Mouse (Mus musculus): Measurements from ENCODE around the gene Hoxa4. TPM values are rescaled to one million over a fixed set of nuclear protein-coding genes. Genes with fewer than 3 reads are reported as not detected.

The Hoxa4 gene
- polyA plus RNA-seq, 1 experiment from 2014 or later = 11.7 TPM

GRCm38 (mm10) chr6:52183311-52184080 is 8.1 kb downstream of the Hoxa4 start:
- H3K4me2 ChIP-seq (ENCODE audit: low read depth) = peak overlapping the region; percentile 78

GRCm38 (mm10) chr6:52182793-52183192 is 8.8 kb downstream of the Hoxa4 start:
- 8% methylated on average over 1 of the region's 1 CpGs for WGBS
- Histone ChIP-seq H3K9me3 (ENCODE audit: control insufficient read depth, low read length) (no peaks in the 10 kb centered on the region), H3K9ac (ENCODE audit: low read length) (peak overlapping the region; percentile 59), H3K4me1 (ENCODE audit: control insufficient read depth, insufficient read depth, low read length) (peaks cover 79% of the 10 kb centered on the region), H3K4me3 (ENCODE audit: low read depth, low read length) (no peak overlapping the region), H3K27ac (ENCODE audit: low read depth, low read length) (peak overlapping the region; percentile 92), H3K36me3 (ENCODE audit: control insufficient read depth, insufficient read depth, low read length) (no peaks in the 10 kb centered on the region), H3K4me2 (ENCODE audit: low read depth) (peak overlapping the region; percentile 78), H3K27me3 (ENCODE audit: control insufficient read depth, insufficient read depth, low read length) (no peaks in the 10 kb centered on the region)
- no peak for DNase-seq (ENCODE audit: low spot score)
- 0 out of 2 replicates have a peak, but pooled peaks have one; percentile 7 for ATAC-seq (ENCODE audit: insufficient read depth, low FRiP score, low TSS enrichment)

More at GRCm38 (mm10) chr6:52183311-52184080, 8.1 kb downstream of the Hoxa4 start:
- peak overlapping the region; percentile 16 for H3K4me3 ChIP-seq (ENCODE audit: low read depth, low read length)
- peak; percentile 27 for DNase-seq (ENCODE audit: low spot score)
- H3K27ac ChIP-seq (ENCODE audit: low read depth, low read length) = peak overlapping the region; percentile 92
- H3K9ac ChIP-seq (ENCODE audit: low read length) = peak overlapping the region; percentile 59
- no peaks in the 10 kb centered on the region for H3K27me3 ChIP-seq (ENCODE audit: control insufficient read depth, insufficient read depth, low read length)
- no peaks in the 10 kb centered on the region for H3K9me3 ChIP-seq (ENCODE audit: control insufficient read depth, low read length)
- H3K36me3 ChIP-seq (ENCODE audit: control insufficient read depth, insufficient read depth, low read length) = no peaks in the 10 kb centered on the region
- WGBS = 11% methylated on average over 10 of the region's 10 CpGs
- H3K4me1 ChIP-seq (ENCODE audit: control insufficient read depth, insufficient read depth, low read length) = peaks cover 86% of the 10 kb centered on the region
- no peak for ATAC-seq (ENCODE audit: insufficient read depth, low FRiP score, low TSS enrichment)

DNA sequence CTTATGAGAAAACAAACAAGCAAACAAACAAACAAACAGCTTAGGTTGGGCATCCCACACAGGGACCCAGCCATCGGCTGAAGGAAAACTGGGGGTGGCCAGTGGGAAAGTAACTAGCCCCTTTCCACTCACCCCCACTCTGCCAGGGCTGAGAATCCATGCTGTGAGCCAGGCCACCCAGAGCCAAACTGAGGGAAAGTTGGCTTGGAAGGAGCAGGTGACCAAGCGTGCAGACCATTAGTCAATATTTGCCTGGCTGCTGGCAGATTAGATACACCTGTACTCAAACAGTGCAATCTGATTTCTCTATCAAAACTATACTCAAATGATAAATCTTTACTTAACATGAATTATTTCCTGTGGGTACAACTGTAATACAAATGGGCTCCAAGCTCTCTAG is 9.5 kb downstream of the Hoxa4 start:
- H3K9ac ChIP-seq (ENCODE audit: low read length) = no peak overlapping the region
- DNase-seq (ENCODE audit: low spot score) (no peak), ATAC-seq (ENCODE audit: insufficient read depth, low FRiP score, low TSS enrichment) (no peak)
- H3K36me3 ChIP-seq (ENCODE audit: control insufficient read depth, insufficient read depth, low read length) = no peaks in the 10 kb centered on the region
- H3K9me3 ChIP-seq (ENCODE audit: control insufficient read depth, low read length) = no peaks in the 10 kb centered on the region
- H3K27ac ChIP-seq (ENCODE audit: low read depth, low read length) = peak overlapping the region; percentile 100; the same call in 1 of the 2 replicates
- WGBS = 15% methylated on average over 2 of the region's 2 CpGs
- H3K4me2 ChIP-seq (ENCODE audit: low read depth) = peak overlapping the region; percentile 78
- 0 out of 2 replicates have a peak overlapping the region, but pooled peaks have one; percentile 0 for H3K4me3 ChIP-seq (ENCODE audit: low read depth, low read length)
- peaks cover 72% of the 10 kb centered on the region for H3K4me1 ChIP-seq (ENCODE audit: control insufficient read depth, insufficient read depth, low read length)
- H3K27me3 ChIP-seq (ENCODE audit: control insufficient read depth, insufficient read depth, low read length) = no peaks in the 10 kb centered on the region

- peaks cover 68% of the 10 kb centered on the region for H3K4me1 ChIP-seq (ENCODE audit: control insufficient read depth, insufficient read depth, low read length)
- peak overlapping the region; percentile 91 for H3K4me3 ChIP-seq (ENCODE audit: low read depth, low read length)
- 18% methylated on average over 3 of the region's 3 CpGs for WGBS
- H3K27me3 ChIP-seq (ENCODE audit: control insufficient read depth, insufficient read depth, low read length) = no peaks in the 10 kb centered on the region
- H3K9ac ChIP-seq (ENCODE audit: low read length) = peak overlapping the region; percentile 99
- no peaks in the 10 kb centered on the region for H3K9me3 ChIP-seq (ENCODE audit: control insufficient read depth, low read length)
- H3K4me2 ChIP-seq (ENCODE audit: low read depth) = peak overlapping the region; percentile 78
- DNase-seq (ENCODE audit: low spot score) (peak; percentile 55), ATAC-seq (ENCODE audit: insufficient read depth, low FRiP score, low TSS enrichment) (no peak)
- peak overlapping the region; percentile 100 for H3K27ac ChIP-seq (ENCODE audit: low read depth, low read length)
- no peaks in the 10 kb centered on the region for H3K36me3 ChIP-seq (ENCODE audit: control insufficient read depth, insufficient read depth, low read length)
Observed at GRCm38 (mm10) chr6:52180726-52181125, 10.8 kb downstream of the Hoxa4 start.

- Histone ChIP-seq H3K4me2 (ENCODE audit: low read depth) (peak overlapping the region; percentile 78), H3K9ac (ENCODE audit: low read length) (peak overlapping the region; percentile 99)
- no peak for ATAC-seq (ENCODE audit: insufficient read depth, low FRiP score, low TSS enrichment)
Observed at GRCm38 (mm10) chr6:52180213-52180710, 11.3 kb downstream of the Hoxa4 start.

DNA sequence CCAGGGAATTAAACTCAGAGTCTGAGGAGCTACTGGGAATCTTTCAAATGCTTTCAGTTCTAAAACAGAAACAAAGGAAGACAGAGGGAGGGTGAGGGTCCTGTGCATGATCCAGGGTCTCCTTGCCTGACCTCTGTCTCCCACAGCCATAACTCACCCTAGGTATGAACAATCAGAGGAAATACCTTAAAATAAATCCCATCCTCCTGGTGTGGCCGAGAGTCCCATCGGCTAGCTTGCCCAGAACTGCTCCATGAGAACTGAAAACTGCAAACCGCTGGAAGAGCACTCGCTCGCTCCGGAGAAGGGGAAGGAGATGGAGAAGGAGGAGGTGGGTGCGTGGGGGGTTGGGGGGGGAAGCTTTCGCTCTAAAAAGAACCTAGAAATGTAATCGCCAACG is 11.9 kb downstream of the Hoxa4 start:
- Histone ChIP-seq H3K4me3 (ENCODE audit: low read depth, low read length) (peak overlapping the region; percentile 91), H3K36me3 (ENCODE audit: control insufficient read depth, insufficient read depth, low read length) (no peaks in the 10 kb centered on the region), H3K9me3 (ENCODE audit: control insufficient read depth, low read length) (no peaks in the 10 kb centered on the region), H3K9ac (ENCODE audit: low read length) (peak overlapping the region; percentile 99), H3K4me1 (ENCODE audit: control insufficient read depth, insufficient read depth, low read length) (peaks cover 61% of the 10 kb centered on the region), H3K27me3 (ENCODE audit: control insufficient read depth, insufficient read depth, low read length) (no peaks in the 10 kb centered on the region), H3K27ac (ENCODE audit: low read depth, low read length) (peak overlapping the region; percentile 100), H3K4me2 (ENCODE audit: low read depth) (peak overlapping the region; percentile 78)
- WGBS = under 1% methylated on average over 10 of the region's 10 CpGs
- ATAC-seq (ENCODE audit: insufficient read depth, low FRiP score, low TSS enrichment) (no peak), DNase-seq (ENCODE audit: low spot score) (peak; percentile 59)

More at GRCm38 (mm10) chr6:52180213-52180710, 11.3 kb downstream of the Hoxa4 start:
- Histone ChIP-seq H3K27me3 (ENCODE audit: control insufficient read depth, insufficient read depth, low read length) (no peaks in the 10 kb centered on the region), H3K4me3 (ENCODE audit: low read depth, low read length) (peak overlapping the region; percentile 91), H3K36me3 (ENCODE audit: control insufficient read depth, insufficient read depth, low read length) (no peaks in the 10 kb centered on the region), H3K27ac (ENCODE audit: low read depth, low read length) (peak overlapping the region; percentile 100), H3K9me3 (ENCODE audit: control insufficient read depth, low read length) (no peaks in the 10 kb centered on the region), H3K4me1 (ENCODE audit: control insufficient read depth, insufficient read depth, low read length) (peaks cover 67% of the 10 kb centered on the region)
- DNase-seq (ENCODE audit: low spot score) = peak; percentile 66
- 1% methylated on average over 11 of the region's 11 CpGs for WGBS

- H3K9ac ChIP-seq (ENCODE audit: low read length) = peak overlapping the region; percentile 99
- ATAC-seq (ENCODE audit: insufficient read depth, low FRiP score, low TSS enrichment) (no peak), DNase-seq (ENCODE audit: low spot score) (peak; percentile 67)
- 0% methylated on average over 4 of the region's 4 CpGs for WGBS
- peaks cover 58% of the 10 kb centered on the region for H3K4me1 ChIP-seq (ENCODE audit: control insufficient read depth, insufficient read depth, low read length)
- H3K4me2 ChIP-seq (ENCODE audit: low read depth) = peak overlapping the region; percentile 78
- peak overlapping the region; percentile 100 for H3K27ac ChIP-seq (ENCODE audit: low read depth, low read length)
- H3K4me3 ChIP-seq (ENCODE audit: low read depth, low read length) = peak overlapping the region; percentile 91
- no peaks in the 10 kb centered on the region for H3K9me3 ChIP-seq (ENCODE audit: control insufficient read depth, low read length)
- H3K36me3 ChIP-seq (ENCODE audit: control insufficient read depth, insufficient read depth, low read length) = no peaks in the 10 kb centered on the region
- H3K27me3 ChIP-seq (ENCODE audit: control insufficient read depth, insufficient read depth, low read length) = no peaks in the 10 kb centered on the region
Observed at GRCm38 (mm10) chr6:52178918-52179665, 12.5 kb downstream of the Hoxa4 start.

GRCm38 (mm10) chr6:52177806-52178205 is 13.7 kb downstream of the Hoxa4 start:
- Histone ChIP-seq H3K9ac (ENCODE audit: low read length) (peak overlapping the region; percentile 99), H3K4me1 (ENCODE audit: control insufficient read depth, insufficient read depth, low read length) (peaks cover 51% of the 10 kb centered on the region), H3K9me3 (ENCODE audit: control insufficient read depth, low read length) (no peaks in the 10 kb centered on the region), H3K4me3 (ENCODE audit: low read depth, low read length) (peak overlapping the region; percentile 91), H3K27ac (ENCODE audit: low read depth, low read length) (peak overlapping the region; percentile 100), H3K36me3 (ENCODE audit: control insufficient read depth, insufficient read depth, low read length) (no peaks in the 10 kb centered on the region), H3K4me2 (ENCODE audit: low read depth) (peak overlapping the region; percentile 78), H3K27me3 (ENCODE audit: control insufficient read depth, insufficient read depth, low read length) (no peaks in the 10 kb centered on the region)
- WGBS = 1% methylated on average over 9 of the region's 9 CpGs
- ATAC-seq (ENCODE audit: insufficient read depth, low FRiP score, low TSS enrichment) (no peak), DNase-seq (ENCODE audit: low spot score) (peak; percentile 54)

Measured in neural tube, embryonic 11.5 days (tissue).